Mouse (Mus musculus): ENCODE results near the gene Gm14597. TPM values are rescaled to one million over a fixed set of nuclear protein-coding genes. Genes with fewer than 3 reads are reported as not detected.
"Not testable (repeated sequence)": the region's sequence is repeated elsewhere in the genome, so short reads cannot be mapped to it uniquely, and the experiment has no call there.

Gene Gm14597
- polyA plus RNA-seq, 2 experiments = not detected

GRCm38 (mm10) chrX:53610571-53610970, 1.8 kb upstream of the Gm14597 start:
- ATAC-seq (ENCODE audit: low FRiP score, low read depth) (no peak), DNase-seq (ENCODE audit: low spot score) (peak; percentile 62)
- H3K4me1 ChIP-seq (ENCODE audit: control insufficient read depth, insufficient read depth, low read length) = no peaks in the 10 kb centered on the region

GRCm38 (mm10) chrX:53608122-53608813, 511 bp downstream of the Gm14597 start:
- no peaks in the 10 kb centered on the region for H3K4me1 ChIP-seq (ENCODE audit: control insufficient read depth, insufficient read depth, low read length)
- peak overlapping the region; percentile 58 for H3K9ac ChIP-seq (ENCODE audit: low read depth, low read length, severe bottlenecking)
- H3K9me3 ChIP-seq (ENCODE audit: control insufficient read depth, low read length) = no peaks in the 10 kb centered on the region
- no peak for TF ChIP-seq POLR2A (IDR thresholded peaks at IDR 0.05; ENCODE audit: borderline replicate concordance, extremely low read depth, insufficient read depth, insufficient read length)
- WGBS = 18% methylated on average over 13 of the region's 18 CpGs
- H3K27me3 ChIP-seq (ENCODE audit: control insufficient read depth, insufficient read depth, low read length) = no peaks in the 10 kb centered on the region
- no peak; the same call in none of the 2 replicates for ATAC-seq (ENCODE audit: low FRiP score, low read depth)
- no peaks in the 10 kb centered on the region for H3K36me3 ChIP-seq (ENCODE audit: control insufficient read depth, insufficient read depth, low read length)
- H3K27ac ChIP-seq (replicated peaks; ENCODE audit: low read depth, low read length) = no peak overlapping the region
- DNase-seq (ENCODE audit: low spot score) = no peak
- H3K4me3 ChIP-seq (replicated peaks; ENCODE audit: low read length) = peak overlapping the region; percentile 43
- peak overlapping the region; percentile 51 for H3K4me2 ChIP-seq (replicated peaks; ENCODE audit: low read depth, low read length, severe bottlenecking)

More at GRCm38 (mm10) chrX:53610571-53610970, 1.8 kb upstream of the Gm14597 start:
- H3K27me3 ChIP-seq (ENCODE audit: control insufficient read depth, insufficient read depth, low read length) = no peaks in the 10 kb centered on the region
- H3K9me3 ChIP-seq (ENCODE audit: control insufficient read depth, low read length) = no peaks in the 10 kb centered on the region
- no peaks in the 10 kb centered on the region for H3K36me3 ChIP-seq (ENCODE audit: control insufficient read depth, insufficient read depth, low read length)
- no peak overlapping the region for H3K4me3 ChIP-seq (replicated peaks; ENCODE audit: low read length)
- no peak overlapping the region for H3K4me2 ChIP-seq (replicated peaks; ENCODE audit: low read depth, low read length, severe bottlenecking)
- no peak overlapping the region for H3K9ac ChIP-seq (ENCODE audit: low read depth, low read length, severe bottlenecking)
- WGBS = 2% methylated on average over 3 of the region's 3 CpGs
- TF ChIP-seq POLR2A (IDR thresholded peaks at IDR 0.05; ENCODE audit: borderline replicate concordance, extremely low read depth, insufficient read depth, insufficient read length) = no peak
- H3K27ac ChIP-seq (replicated peaks; ENCODE audit: low read depth, low read length) = no peak overlapping the region

GRCm38 (mm10) chrX:53607242-53608121, 1.3 kb downstream of the Gm14597 start, which contains the start of gene Rtl8c:
Gene Rtl8c (plus strand): TSS chrX:53608032.
- ATAC-seq (ENCODE audit: low FRiP score, low read depth) (peak; percentile 90), DNase-seq (ENCODE audit: low spot score) (peak; percentile 67)
- no peaks in the 10 kb centered on the region for H3K9me3 ChIP-seq (ENCODE audit: control insufficient read depth, low read length)
- no peak within 1 kb of the TSS for H3K27ac ChIP-seq (replicated peaks; ENCODE audit: low read depth, low read length)
- peak within 1 kb of the TSS; percentile 51 for H3K4me2 ChIP-seq (replicated peaks; ENCODE audit: low read depth, low read length, severe bottlenecking)
- no peaks in the 10 kb centered on the region for H3K36me3 ChIP-seq (ENCODE audit: control insufficient read depth, insufficient read depth, low read length)
- peak within 1 kb of the TSS; percentile 43 for H3K4me3 ChIP-seq (replicated peaks; ENCODE audit: low read length)
- peak; percentile 43; the same call in 1 of the 2 replicates for TF ChIP-seq POLR2A (IDR thresholded peaks at IDR 0.05; ENCODE audit: borderline replicate concordance, extremely low read depth, insufficient read depth, insufficient read length)
- H3K4me1 ChIP-seq (ENCODE audit: control insufficient read depth, insufficient read depth, low read length) = no peaks in the 10 kb centered on the region
- WGBS = 29% methylated on average over 20 of the region's 20 CpGs
- peak within 1 kb of the TSS; percentile 58 for H3K9ac ChIP-seq (ENCODE audit: low read depth, low read length, severe bottlenecking)
- H3K27me3 ChIP-seq (ENCODE audit: control insufficient read depth, insufficient read depth, low read length) = no peaks in the 10 kb centered on the region

- H3K27me3 ChIP-seq (ENCODE audit: control insufficient read depth, insufficient read depth, low read length); H3K36me3 ChIP-seq (ENCODE audit: control insufficient read depth, insufficient read depth, low read length); ATAC-seq (ENCODE audit: low FRiP score, low read depth); H3K9me3 ChIP-seq (ENCODE audit: control insufficient read depth, low read length); H3K27ac ChIP-seq (replicated peaks; ENCODE audit: low read depth, low read length); DNase-seq (ENCODE audit: low spot score); H3K4me1 ChIP-seq (ENCODE audit: control insufficient read depth, insufficient read depth, low read length); H3K4me2 ChIP-seq (replicated peaks; ENCODE audit: low read depth, low read length, severe bottlenecking); H3K9ac ChIP-seq (ENCODE audit: low read depth, low read length, severe bottlenecking); H3K4me3 ChIP-seq (replicated peaks; ENCODE audit: low read length): not testable (repeated sequence)
- 13% methylated on average over 1 of the region's 1 CpGs for WGBS
These were observed 2.6 kb downstream of the Gm14597 start for GRCm38 (mm10) chrX:53606176-53606575.

GRCm38 (mm10) chrX:53599993-53600392, 8.8 kb downstream of the Gm14597 start:
- not testable (repeated sequence) for H3K9me3 ChIP-seq (ENCODE audit: control insufficient read depth, low read length); H3K4me2 ChIP-seq (replicated peaks; ENCODE audit: low read depth, low read length, severe bottlenecking); H3K36me3 ChIP-seq (ENCODE audit: control insufficient read depth, insufficient read depth, low read length); H3K27me3 ChIP-seq (ENCODE audit: control insufficient read depth, insufficient read depth, low read length); ATAC-seq (ENCODE audit: low FRiP score, low read depth); H3K4me3 ChIP-seq (replicated peaks; ENCODE audit: low read length); H3K4me1 ChIP-seq (ENCODE audit: control insufficient read depth, insufficient read depth, low read length); DNase-seq (ENCODE audit: low spot score); H3K9ac ChIP-seq (ENCODE audit: low read depth, low read length, severe bottlenecking); H3K27ac ChIP-seq (replicated peaks; ENCODE audit: low read depth, low read length)
- WGBS = 33% methylated on average over 2 of the region's 2 CpGs

- not testable (repeated sequence) for H3K4me2 ChIP-seq (replicated peaks; ENCODE audit: low read depth, low read length, severe bottlenecking); H3K9ac ChIP-seq (ENCODE audit: low read depth, low read length, severe bottlenecking); H3K27ac ChIP-seq (replicated peaks; ENCODE audit: low read depth, low read length); H3K27me3 ChIP-seq (ENCODE audit: control insufficient read depth, insufficient read depth, low read length); H3K4me3 ChIP-seq (replicated peaks; ENCODE audit: low read length); ATAC-seq (ENCODE audit: low FRiP score, low read depth); H3K4me1 ChIP-seq (ENCODE audit: control insufficient read depth, insufficient read depth, low read length); DNase-seq (ENCODE audit: low spot score); H3K36me3 ChIP-seq (ENCODE audit: control insufficient read depth, insufficient read depth, low read length); H3K9me3 ChIP-seq (ENCODE audit: control insufficient read depth, low read length)
- 48% methylated on average over 2 of the region's 4 CpGs for WGBS
These were observed 25.4 kb downstream of the Gm14597 start for GRCm38 (mm10) chrX:53583404-53583803.

GRCm38 (mm10) chrX:53581407-53581806, 27.4 kb downstream of the Gm14597 start:
- not testable (repeated sequence) for H3K4me3 ChIP-seq (replicated peaks; ENCODE audit: low read length); H3K9me3 ChIP-seq (ENCODE audit: control insufficient read depth, low read length); H3K9ac ChIP-seq (ENCODE audit: low read depth, low read length, severe bottlenecking); H3K4me2 ChIP-seq (replicated peaks; ENCODE audit: low read depth, low read length, severe bottlenecking); DNase-seq (ENCODE audit: low spot score); H3K27me3 ChIP-seq (ENCODE audit: control insufficient read depth, insufficient read depth, low read length); H3K4me1 ChIP-seq (ENCODE audit: control insufficient read depth, insufficient read depth, low read length); ATAC-seq (ENCODE audit: low FRiP score, low read depth); H3K36me3 ChIP-seq (ENCODE audit: control insufficient read depth, insufficient read depth, low read length); H3K27ac ChIP-seq (replicated peaks; ENCODE audit: low read depth, low read length)
- 82% methylated on average over 2 of the region's 4 CpGs for WGBS
